Comparison of ENCODE assay signal across 22 mouse cellular contexts in genomic region chr17:28876331-28876730, GRCm38 (mm10). TPM values are rescaled to one million over a fixed set of nuclear protein-coding genes. Genes with fewer than 3 reads are reported as not detected.
DNase-seq lines count a peak whose midpoint lies in the region; ATAC-seq and TF ChIP-seq lines count a peak whose summit lies in the region.
"Had no signal": no experiment of that assay in that cellular context is flagged by ENCODE, and none has a peak within 500 bp of the region (broad histone marks: within the 10 kb centered on the region; RNA-seq: fewer than 3 reads in every experiment).

No protein-coding gene starts in this region.

- H3K9me3 ChIP-seq in kidney, embryonic 15.5 days (replicated peaks): no peaks in the 10 kb centered on the region
- no peaks in the 10 kb centered on the region for H3K9me3 ChIP-seq in E14TG2a.4 (ENCODE audit: low read length)
- no peaks in the 10 kb centered on the region for H3K9me3 ChIP-seq in embryonic facial prominence, embryonic 14.5 days (ENCODE audit: control insufficient read depth, low read length)
- H3K9me3 ChIP-seq: heart, embryonic 15.5 days; hindbrain, embryonic 15.5 days; liver, embryonic 15.5 days; megakaryocyte, embryonic 14.5 days had no signal

- TF ChIP-seq POLR2A in heart, adult 2 months (IDR thresholded peaks at IDR 0.05; ENCODE audit: insufficient read depth, low read depth, low read length): no peak

- H3K79me2 ChIP-seq in heart, adult 2 months (replicated peaks; ENCODE audit: control insufficient read depth, insufficient read depth, low read length): no peaks in the 10 kb centered on the region

- H3K27ac ChIP-seq in heart, adult 2 months: no peak overlapping the region
- H3K27ac ChIP-seq in kidney, embryonic 15.5 days: no peak overlapping the region
- H3K27ac ChIP-seq in embryonic facial prominence, embryonic 14.5 days (replicated peaks; ENCODE audit: low read depth, low read length): no peak overlapping the region
- H3K27ac ChIP-seq: hindbrain, embryonic 15.5 days; liver, embryonic 15.5 days had no signal

- ATAC-seq in kidney, embryonic 15.5 days (replicated peaks; ENCODE audit: low FRiP score): no peak
- ATAC-seq in embryonic facial prominence, embryonic 14.5 days (ENCODE audit: low read depth): no peak
- ATAC-seq: lung, postnatal 0 days had no signal

- 81% methylated on average over 5 of the region's 5 CpGs for WGBS in heart, adult 2 months
- 63% methylated on average over 5 of the region's 5 CpGs for WGBS in kidney, embryonic 15.5 days
- 59% methylated on average over 5 of the region's 5 CpGs for WGBS in embryonic facial prominence, embryonic 14.5 days

- no peaks in the 10 kb centered on the region for H3K36me3 ChIP-seq in heart, adult 2 months (ENCODE audit: control insufficient read depth, insufficient read depth, low read length)
- H3K36me3 ChIP-seq in kidney, embryonic 15.5 days: no peaks in the 10 kb centered on the region
- no peaks in the 10 kb centered on the region for H3K36me3 ChIP-seq in E14TG2a.4 (ENCODE audit: insufficient read depth, low read length)
- no peaks in the 10 kb centered on the region for H3K36me3 ChIP-seq in embryonic facial prominence, embryonic 14.5 days (ENCODE audit: control insufficient read depth, insufficient read depth, low read length)
- H3K36me3 ChIP-seq: heart, embryonic 15.5 days; hindbrain, embryonic 15.5 days; liver, embryonic 15.5 days had no signal

- H3K9ac ChIP-seq in heart, adult 2 months (ENCODE audit: low read depth, low read length): no peak overlapping the region
- peak overlapping the region; percentile 17; the same call in 1 of the 2 replicates for H3K9ac ChIP-seq in kidney, embryonic 15.5 days
- no peak overlapping the region for H3K9ac ChIP-seq in embryonic facial prominence, embryonic 14.5 days (ENCODE audit: low read depth, low read length)
- H3K9ac ChIP-seq: hindbrain, embryonic 15.5 days; liver, embryonic 15.5 days had no signal

- H3K4me1 ChIP-seq in heart, adult 2 months (ENCODE audit: control insufficient read depth, insufficient read depth, low read length): peaks cover 6% of the 10 kb centered on the region
- peaks cover 25% of the 10 kb centered on the region; the same call in 1 of the 2 replicates for H3K4me1 ChIP-seq in kidney, embryonic 15.5 days
- H3K4me1 ChIP-seq in E14TG2a.4 (replicated peaks; ENCODE audit: low read depth, low read length): peaks cover 46% of the 10 kb centered on the region
- peaks cover 5% of the 10 kb centered on the region; the same call in 1 of the 2 replicates for H3K4me1 ChIP-seq in embryonic facial prominence, embryonic 14.5 days (ENCODE audit: control insufficient read depth, insufficient read depth, low read length)

- H3K27me3 ChIP-seq in heart, adult 2 months (ENCODE audit: control insufficient read depth, insufficient read depth, low read length): no peaks in the 10 kb centered on the region
- peaks cover 15% of the 10 kb centered on the region for H3K27me3 ChIP-seq in kidney, embryonic 15.5 days
- H3K27me3 ChIP-seq in E14TG2a.4 (ENCODE audit: insufficient read depth, low read length): peaks cover 24% of the 10 kb centered on the region
- no peaks in the 10 kb centered on the region for H3K27me3 ChIP-seq in embryonic facial prominence, embryonic 14.5 days (replicated peaks; ENCODE audit: control insufficient read depth, insufficient read depth, low read length)
- H3K27me3 ChIP-seq: hindbrain, embryonic 15.5 days had no signal

- TF ChIP-seq EP300 in heart, adult 2 months (IDR thresholded peaks at IDR 0.05; ENCODE audit: insufficient read depth, low read depth, low read length): no peak

- TF ChIP-seq CTCF in heart, adult 2 months (IDR thresholded peaks at IDR 0.05): no peak
- TF ChIP-seq CTCF in E14TG2a.4 (conservative IDR thresholded peaks at IDR 0.05; ENCODE audit: low read length): no peak

- intact Hi-C loops in heart, adult 2 months (cut with DNase I): no loop called here

- H3K4me3 ChIP-seq in heart, adult 2 months: no peak overlapping the region
- no peak overlapping the region for H3K4me3 ChIP-seq in kidney, embryonic 15.5 days (replicated peaks)
- peak overlapping the region; percentile 68 for H3K4me3 ChIP-seq in E14TG2a.4 (replicated peaks; ENCODE audit: low read length)
- H3K4me3 ChIP-seq in embryonic facial prominence, embryonic 14.5 days (ENCODE audit: low read depth, low read length): no peak overlapping the region
- H3K4me3 ChIP-seq: heart, embryonic 15.5 days; hindbrain, embryonic 15.5 days; liver, embryonic 15.5 days had no signal

- DNase-seq in heart, adult 11 months: peak; percentile 85
- no peak for DNase-seq in heart, adult 2 months
- DNase-seq in kidney, adult 8-10 months: no peak
- no peak for DNase-seq in embryonic facial prominence, embryonic 14.5 days (ENCODE audit: low spot score)
- no peak for DNase-seq in thymus, postnatal 0 days (ENCODE audit: low spot score)
- DNase-seq in adrenal gland, adult 8-10 months: no peak
- DNase-seq: adrenal gland, postnatal 25 days; cerebellum, adult 18-20 months; cerebellum, postnatal 36 days; gastrocnemius, postnatal 36 days; kidney, adult 11 months; kidney, postnatal 25 days; layer of hippocampus, postnatal 36 days had no signal

- H3K4me2 ChIP-seq in kidney, embryonic 15.5 days: peak overlapping the region; percentile 43; the same call in 1 of the 2 replicates
- H3K4me2 ChIP-seq in embryonic facial prominence, embryonic 14.5 days (ENCODE audit: low read depth, low read length): peak overlapping the region; percentile 35
- H3K4me2 ChIP-seq: liver, embryonic 15.5 days had no signal

RNA-seq across cellular contexts. Expression of gene Pnpla1, which starts 18.1 kb away (rescaled TPM):
- not detected for total RNA-seq in heart, adult 2 months (2021)
- 0.02 TPM in 1 of 2 replicates, not detected in the other for polyA plus RNA-seq in heart, adult 2 months (2012; rRNA removed)
- 0.08 and 0.10 TPM in 2 replicates for polyA plus RNA-seq in kidney, embryonic 15.5 days (2015; fragmentation: Nextera tagmentation; extraction: Ambion mirVana)
- polyA plus RNA-seq in embryonic facial prominence, embryonic 14.5 days (2014; fragmentation: Nextera tagmentation; extraction: Ambion mirVana): 1.5 and 1.8 TPM in 2 replicates
- polyA plus RNA-seq in thymus, postnatal 0 days (2015; fragmentation: Nextera tagmentation; extraction: Ambion mirVana): 0.10 TPM in 1 of 2 replicates, not detected in the other
- total RNA-seq in adrenal gland, adult 8-10 months (2022): under 1 TPM in 2 of 4 experiments, not detected in 2; 0.12 to 0.18 TPM
- total RNA-seq: gastrocnemius, postnatal 36 days; neutrophil, adult 5-6 weeks had no signal
- polyA plus RNA-seq: embryonic facial prominence, embryonic 11.5 days; heart, embryonic 15.5 days had no signal

RNA-seq across cellular contexts. Expression of gene 4930539E08Rik, which starts 38.8 kb away (rescaled TPM):
- total RNA-seq in heart, adult 2 months (2021): not detected
- 0.08 and 0.23 TPM in 2 replicates for polyA plus RNA-seq in heart, adult 2 months (2012; rRNA removed)
- 0.12 and 0.23 TPM in 2 replicates for polyA plus RNA-seq in kidney, embryonic 15.5 days (2015; fragmentation: Nextera tagmentation; extraction: Ambion mirVana)
- polyA plus RNA-seq in embryonic facial prominence, embryonic 14.5 days (2014; fragmentation: Nextera tagmentation; extraction: Ambion mirVana): 0.08 and 0.47 TPM in 2 replicates
- 1.4 and 2.2 TPM in 2 replicates for polyA plus RNA-seq in thymus, postnatal 0 days (2015; fragmentation: Nextera tagmentation; extraction: Ambion mirVana)
- total RNA-seq in adrenal gland, adult 8-10 months (2022): under 1 TPM in 1 of 4 experiments, not detected in 3; 0.05 TPM
- total RNA-seq: adrenal gland, postnatal 25 days; gastrocnemius, postnatal 36 days had no signal
